Mouse (Mus musculus): ENCODE data around the gene Mrgprb8.
"Not testable (repeated sequence)": the region's sequence is repeated elsewhere in the genome, so short reads cannot be mapped to it uniquely, and the experiment has no call there.

The Mrgprb8 gene

GRCm38 (mm10) chr7:48388226-48388625 is at the start of gene Mrgprb8:
Gene Mrgprb8, plus strand, starts transcription at chr7:48388526.
- DNase-seq = no peak

GRCm38 (mm10) chr7:48435936-48436335 is 47.6 kb downstream of the Mrgprb8 start:
- not testable (repeated sequence) for DNase-seq

DNA sequence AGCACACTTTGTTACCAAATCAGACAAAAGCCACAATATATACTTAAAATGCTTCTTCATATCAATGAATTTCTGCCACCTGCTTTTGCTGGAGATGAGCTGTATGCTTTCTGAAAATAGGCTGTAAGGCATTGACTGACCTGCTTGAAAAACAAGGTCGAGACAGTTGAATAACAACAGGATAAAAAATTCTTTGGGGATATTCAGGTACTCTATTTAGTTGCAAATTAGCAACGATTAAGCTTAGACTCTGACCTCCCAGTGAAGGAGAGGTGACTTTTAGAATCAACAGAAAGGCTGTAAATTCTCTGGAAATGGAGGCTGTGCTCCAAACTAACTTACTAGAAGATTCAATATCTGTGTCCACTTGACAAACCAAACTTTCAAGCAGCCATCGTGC is 48.3 kb downstream of the Mrgprb8 start:
- no peak for DNase-seq
